Mouse (Mus musculus): ENCODE data around the gene Cel. TPM values are rescaled to one million over a fixed set of nuclear protein-coding genes. Genes with fewer than 3 reads are reported as not detected.

Gene Cel
- total and polyA plus RNA-seq, 3 experiments, result not detected

GRCm38 (mm10) chr2:28591479-28591878, 28.3 kb upstream of the Cel start:
- peaks cover 5 to 21% of the 10 kb centered on the region in 2 experiments; a peak in 3 of 4 replicates for H3K4me1 ChIP-seq (ENCODE audit: control insufficient read depth in 1 of 2, insufficient read depth in 2 of 2, low read length in 2 of 2)
- H3K27ac ChIP-seq (ENCODE audit: control insufficient read depth, low read depth, low read length), result no peak overlapping the region
- TF ChIP-seq MYB (IDR thresholded peaks at IDR 0.05; ENCODE audit: low read depth, low read length) (no peak), TAL1 (IDR thresholded peaks at IDR 0.05; ENCODE audit: low read length) (peak; percentile 45), RCOR1 (IDR thresholded peaks at IDR 0.05; ENCODE audit: low read depth, low read length) (peak; percentile 99), CHD2 (IDR thresholded peaks at IDR 0.05; ENCODE audit: low read length) (no peak), KAT2A (conservative IDR thresholded peaks at IDR 0.05; ENCODE audit: low read depth, low read length) (no peak), ELF1 (IDR thresholded peaks at IDR 0.05; ENCODE audit: low read depth, low read length) (no peak), POLR2A (IDR thresholded peaks at IDR 0.05; ENCODE audit: control insufficient read depth in 1 of 2, insufficient read depth in 1 of 2, low read depth in 1 of 2, low read length in 2 of 2, poor library complexity in 1 of 2) (no peak), EP300 (IDR thresholded peaks at IDR 0.05; ENCODE audit: low read depth in 1 of 2, low read length in 2 of 2) (peak in 1 of 2 experiments; percentile 49; a peak in 2 of 4 replicates)
- no peak overlapping the region for H3K4me3 ChIP-seq (ENCODE audit: control insufficient read depth in 1 of 2, insufficient read depth in 1 of 2, low read depth in 2 of 2, low read length in 2 of 2)
- no peaks in the 10 kb centered on the region for H3K79me2 ChIP-seq (ENCODE audit: control insufficient read depth, insufficient read depth, low read length, poor library complexity)
- H3K36me3 ChIP-seq (ENCODE audit: control insufficient read depth in 1 of 2, insufficient read depth in 2 of 2, low read length in 2 of 2), result peaks cover 0 to 15% of the 10 kb centered on the region in 2 experiments; a peak in 2 of 4 replicates
- no peaks in the 10 kb centered on the region for H3K9me3 ChIP-seq (replicated peaks; ENCODE audit: insufficient read depth, low read length)
- no peaks in the 10 kb centered on the region for H3K27me3 ChIP-seq (ENCODE audit: control insufficient read depth in 1 of 2, insufficient read depth in 2 of 2, low read length in 2 of 2)
- no peak overlapping the region for H3K9ac ChIP-seq (ENCODE audit: control insufficient read depth, low read depth, low read length, poor library complexity, severe bottlenecking)
- peak; percentile 50 for DNase-seq (ENCODE audit: low read depth, low spot score)

- H3K36me3 ChIP-seq (ENCODE audit: control insufficient read depth in 1 of 2, insufficient read depth in 2 of 2, low read length in 2 of 2), result peaks cover 0 to 12% of the 10 kb centered on the region in 2 experiments; a peak in 2 of 4 replicates
- H3K4me1 ChIP-seq (ENCODE audit: control insufficient read depth in 1 of 2, insufficient read depth in 2 of 2, low read length in 2 of 2), result peaks cover 0 to 18% of the 10 kb centered on the region in 2 experiments; a peak in 2 of 4 replicates
- TF ChIP-seq NRF1 (IDR thresholded peaks at IDR 0.05; ENCODE audit: insufficient read depth, low read depth, low read length, poor library complexity, severe bottlenecking), result peak; percentile 54
- TF ChIP-seq RAD21 (IDR thresholded peaks at IDR 0.05; ENCODE audit: low read depth, low read length), result no peak
- no peak for TF ChIP-seq TCF12 (IDR thresholded peaks at IDR 0.05; ENCODE audit: low read depth, low read length)
- TF ChIP-seq POLR2A (IDR thresholded peaks at IDR 0.05; ENCODE audit: control insufficient read depth in 1 of 2, insufficient read depth in 1 of 2, low read depth in 1 of 2, low read length in 2 of 2, poor library complexity in 1 of 2), result 0 out of 4 replicates have a peak, but pooled peaks of 1 of the 2 experiments have one; percentile 31
- no peak for TF ChIP-seq ETS1 (IDR thresholded peaks at IDR 0.05; ENCODE audit: low read depth, low read length)
- no peak; the same call in 1 of the 2 replicates for TF ChIP-seq SIN3A (IDR thresholded peaks at IDR 0.05; ENCODE audit: low read length)
- TF ChIP-seq MEF2A (IDR thresholded peaks at IDR 0.05; ENCODE audit: extremely low read depth, insufficient replicate concordance, low read depth, low read length, poor library complexity, severe bottlenecking), result no peak
- no peak for TF ChIP-seq BHLHE40 (IDR thresholded peaks at IDR 0.05; ENCODE audit: borderline replicate concordance, low read depth, low read length)
- no peak for TF ChIP-seq TBP (IDR thresholded peaks at IDR 0.05; ENCODE audit: low read depth, low read length)
- no peak for TF ChIP-seq MYB (IDR thresholded peaks at IDR 0.05; ENCODE audit: low read depth, low read length)
- peak; percentile 40; the same call in 1 of the 2 replicates for TF ChIP-seq MAX (IDR thresholded peaks at IDR 0.05; ENCODE audit: low read length)
- TF ChIP-seq NELFE (IDR thresholded peaks at IDR 0.05; ENCODE audit: low read depth, low read length), result no peak; the same call in 1 of the 2 replicates
- TF ChIP-seq JUND (IDR thresholded peaks at IDR 0.05; ENCODE audit: low read depth, low read length), result no peak
- no peak for TF ChIP-seq E2F4 (IDR thresholded peaks at IDR 0.05; ENCODE audit: borderline replicate concordance, low read depth, low read length)
- no peak for TF ChIP-seq EP300 (IDR thresholded peaks at IDR 0.05; ENCODE audit: low read depth in 1 of 2, low read length in 2 of 2)
- no peak for TF ChIP-seq TAL1 (IDR thresholded peaks at IDR 0.05; ENCODE audit: low read length)
- no peak for TF ChIP-seq MXI1 (IDR thresholded peaks at IDR 0.05; ENCODE audit: low read depth, low read length)
- TF ChIP-seq GATA1 (IDR thresholded peaks at IDR 0.05; ENCODE audit: low read depth, low read length), result no peak
- TF ChIP-seq CHD1 (IDR thresholded peaks at IDR 0.05; ENCODE audit: low read depth, low read length), result no peak
- no peak for TF ChIP-seq UBTF (IDR thresholded peaks at IDR 0.05; ENCODE audit: borderline replicate concordance, insufficient read depth, low read depth, low read length)
- TF ChIP-seq ELF1 (IDR thresholded peaks at IDR 0.05; ENCODE audit: low read depth, low read length), result peak; percentile 76
- TF ChIP-seq ZMIZ1 (IDR thresholded peaks at IDR 0.05; ENCODE audit: low read depth, low read length), result no peak
- no peak for TF ChIP-seq USF1 (IDR thresholded peaks at IDR 0.05; ENCODE audit: low read depth, low read length)
- no peak for TF ChIP-seq KAT2A (conservative IDR thresholded peaks at IDR 0.05; ENCODE audit: low read depth, low read length)
- TF ChIP-seq RCOR1 (IDR thresholded peaks at IDR 0.05; ENCODE audit: low read depth, low read length), result no peak
- no peak for TF ChIP-seq USF2 (IDR thresholded peaks at IDR 0.05; ENCODE audit: borderline replicate concordance in 1 of 2, insufficient read depth in 1 of 2, low read depth in 1 of 2, low read length in 2 of 2)
- TF ChIP-seq MYC (IDR thresholded peaks at IDR 0.05; ENCODE audit: low read depth, low read length), result peak; percentile 81
- no peak for TF ChIP-seq MAFK (IDR thresholded peaks at IDR 0.05; ENCODE audit: borderline replicate concordance, low read depth, low read length)
Observed at GRCm38 (mm10) chr2:28588574-28588973, 25.4 kb upstream of the Cel start.

More at GRCm38 (mm10) chr2:28588574-28588973, 25.4 kb upstream of the Cel start:
- Histone ChIP-seq H3K9ac (ENCODE audit: control insufficient read depth, low read depth, low read length, poor library complexity, severe bottlenecking) (peak overlapping the region; percentile 47), H3K4me3 (ENCODE audit: control insufficient read depth in 1 of 2, insufficient read depth in 1 of 2, low read depth in 2 of 2, low read length in 2 of 2) (peak overlapping the region in 1 of 2 experiments; percentile 3; a peak in 1 of 4 replicates), H3K9me3 (replicated peaks; ENCODE audit: insufficient read depth, low read length) (no peaks in the 10 kb centered on the region), H3K27ac (ENCODE audit: control insufficient read depth, low read depth, low read length) (no peak overlapping the region), H3K79me2 (ENCODE audit: control insufficient read depth, insufficient read depth, low read length, poor library complexity) (no peaks in the 10 kb centered on the region), H3K27me3 (ENCODE audit: control insufficient read depth in 1 of 2, insufficient read depth in 2 of 2, low read length in 2 of 2) (no peaks in the 10 kb centered on the region)
- DNase-seq (ENCODE audit: low read depth, low spot score), result peak; percentile 47
